Mouse (Mus musculus) limb, embryonic 14.5 days (tissue): Measurements from ENCODE around the gene Ccdc92b. TPM values are rescaled to one million over a fixed set of nuclear protein-coding genes. Genes with fewer than 3 reads are reported as not detected.

Experiments
- ATAC-seq: fragments of 200-750 bp; cut with Nextera tagmentation; 2 replicates; pipeline ENCODE4 v1.8.0; 2017; ENCODE audit warnings: low read depth, moderate number of reproducible peaks, moderate TSS enrichment; ENCODE audit not compliant: low FRiP score
- DNase-seq: peaks from one replicate; pipeline ENCODE4 v3.0.0-alpha.2; 2015; ENCODE audit warnings: low spot score
- H3K27ac ChIP-seq: fragments of 300-500 bp; sonication (generic); replicated peaks from 2 replicates; pipeline ENCODE4 v1.5.1; 2014; ENCODE audit warnings: low read depth, mild to moderate bottlenecking, low read length, moderate library complexity, mixed read lengths
- H3K27me3 ChIP-seq: fragments of 300-500 bp; sonication (generic); 2 replicates; pipeline ENCODE4 v1.6.1; 2014; ENCODE audit warnings: low read length, mixed read lengths; ENCODE audit not compliant: control insufficient read depth, insufficient read depth
- H3K36me3 ChIP-seq: fragments of 300-500 bp; sonication (generic); 2 replicates; pipeline ENCODE4 v1.6.1; 2014; ENCODE audit warnings: mild to moderate bottlenecking, low read length, moderate library complexity, mixed read lengths; ENCODE audit not compliant: control insufficient read depth, insufficient read depth
- H3K4me1 ChIP-seq: fragments of 300-500 bp; sonication (generic); 2 replicates; pipeline ENCODE4 v1.6.1; 2014; ENCODE audit warnings: antibody characterized with exemption, low read length, mixed read lengths; ENCODE audit not compliant: control insufficient read depth, insufficient read depth
- H3K4me2 ChIP-seq: fragments of 300-500 bp; sonication (generic); replicated peaks from 2 replicates; pipeline ENCODE4 v1.6.1; 2014; ENCODE audit warnings: low read depth, mild to moderate bottlenecking, low read length, moderate library complexity; ENCODE audit not compliant: severe bottlenecking
- H3K4me3 ChIP-seq: fragments of 300-500 bp; sonication (generic); replicated peaks from 2 replicates; pipeline ENCODE4 v1.5.1; 2014; ENCODE audit warnings: low read length
- H3K9ac ChIP-seq: fragments of 300-500 bp; sonication (generic); 2 replicates; pipeline ENCODE4 v1.6.1; 2014; ENCODE audit warnings: mild to moderate bottlenecking, low read depth, low read length, moderate library complexity; ENCODE audit not compliant: severe bottlenecking
- H3K9me3 ChIP-seq: fragments of 300-500 bp; sonication (generic); 2 replicates; pipeline ENCODE4 v1.6.1; 2016; ENCODE audit warnings: low read length; ENCODE audit not compliant: control insufficient read depth
- POLR2A ChIP-seq: fragments of 200-500 bp; IDR thresholded peaks from 2 replicates; pipeline ENCODE4 v1.8.0; 2012; ENCODE audit warnings: inconsistent platforms, mild to moderate bottlenecking, moderate library complexity, borderline replicate concordance; ENCODE audit not compliant: insufficient read depth, insufficient read length; ENCODE audit errors: extremely low read depth
- whole genome bisulfite sequencing: fragments of 180-500 bp; shearing (Covaris S2); extraction: QIAGEN DNeasy Blood & Tissue Kit; methylation state at CpG from one replicate; pipeline ENCODE4 v1.1.7; 2014; 5-methylcytosine and 5-hydroxymethylcytosine counted together
- polyA plus RNA-seq, 2 experiments: library from polyadenylated mRNA; depleted of rRNA in 1 of 2; stranded (reverse) in 1 of 2; unstranded in 1 of 2; fragments of >200 nt; fragmentation: Nextera tagmentation in 1 of 2; extraction: Ambion mirVana in 1 of 2; gene quantifications; 2 replicates each; pipeline versions ENCODE4 v1.2.1 to v1.2.3; 2012 to 2014

Ccdc92b gene
- polyA plus RNA-seq, 2 experiments: 0.36 to 0.50 TPM

GRCm38 (mm10) chr11:74668971-74669370 is 49.6 kb downstream of the Ccdc92b start:
- TF ChIP-seq POLR2A: no peak
- Histone ChIP-seq H3K9ac (no peak overlapping the region), H3K4me3 (no peak overlapping the region), H3K36me3 (peaks cover 63% of the 10 kb centered on the region), H3K4me2 (no peak overlapping the region), H3K27ac (no peak overlapping the region), H3K4me1 (no peaks in the 10 kb centered on the region), H3K9me3 (no peaks in the 10 kb centered on the region), H3K27me3 (no peaks in the 10 kb centered on the region)
- WGBS: 90% methylated on average over 2 of the region's 2 CpGs
- DNase-seq: no peak
- no peak for ATAC-seq

GRCm38 (mm10) chr11:74670151-74670550 is 50.7 kb downstream of the Ccdc92b start:
- no peaks in the 10 kb centered on the region for H3K9me3 ChIP-seq
- TF ChIP-seq POLR2A: no peak

GRCm38 (mm10) chr11:74671013-74671412 is 51.6 kb downstream of the Ccdc92b start:
- Histone ChIP-seq H3K9ac (no peak overlapping the region), H3K4me2 (no peak overlapping the region), H3K4me3 (no peak overlapping the region), H3K36me3 (peaks cover 61% of the 10 kb centered on the region), H3K4me1 (no peaks in the 10 kb centered on the region), H3K9me3 (no peaks in the 10 kb centered on the region), H3K27me3 (no peaks in the 10 kb centered on the region), H3K27ac (no peak overlapping the region)
- 89% methylated on average over 1 of the region's 1 CpGs for WGBS
- ATAC-seq: no peak
- no peak for DNase-seq
- no peak for TF ChIP-seq POLR2A

More at GRCm38 (mm10) chr11:74670151-74670550, 50.7 kb downstream of the Ccdc92b start:
- Histone ChIP-seq H3K36me3 (peaks cover 63% of the 10 kb centered on the region), H3K27ac (no peak overlapping the region), H3K27me3 (no peaks in the 10 kb centered on the region), H3K4me3 (no peak overlapping the region), H3K4me2 (no peak overlapping the region), H3K9ac (no peak overlapping the region), H3K4me1 (no peaks in the 10 kb centered on the region)
- DNase-seq (no peak), ATAC-seq (no peak)

GRCm38 (mm10) chr11:74671839-74672238 is 52.4 kb downstream of the Ccdc92b start:
- Histone ChIP-seq H3K4me3 (no peak overlapping the region), H3K36me3 (peaks cover 59% of the 10 kb centered on the region), H3K27me3 (no peaks in the 10 kb centered on the region), H3K4me2 (no peak overlapping the region), H3K9me3 (no peaks in the 10 kb centered on the region), H3K4me1 (no peaks in the 10 kb centered on the region), H3K27ac (no peak overlapping the region), H3K9ac (no peak overlapping the region)
- TF ChIP-seq POLR2A: no peak
- WGBS: 81% methylated on average over 5 of the region's 5 CpGs
- DNase-seq (no peak), ATAC-seq (no peak)

GRCm38 (mm10) chr11:74672901-74673513 is 53.6 kb downstream of the Ccdc92b start:
- Histone ChIP-seq H3K27ac (no peak overlapping the region), H3K4me1 (no peaks in the 10 kb centered on the region), H3K9ac (no peak overlapping the region), H3K4me2 (no peak overlapping the region), H3K4me3 (no peak overlapping the region), H3K27me3 (no peaks in the 10 kb centered on the region), H3K36me3 (peaks cover 59% of the 10 kb centered on the region), H3K9me3 (no peaks in the 10 kb centered on the region)
- peak; percentile 13 for DNase-seq
- ATAC-seq: no peak
- WGBS: 79% methylated on average over 6 of the region's 6 CpGs
- TF ChIP-seq POLR2A: no peak

- no peak for TF ChIP-seq POLR2A
- Histone ChIP-seq H3K9me3 (no peaks in the 10 kb centered on the region), H3K27ac (no peak overlapping the region), H3K4me3 (no peak overlapping the region), H3K4me1 (no peaks in the 10 kb centered on the region), H3K36me3 (peaks cover 62% of the 10 kb centered on the region), H3K4me2 (no peak overlapping the region), H3K9ac (no peak overlapping the region), H3K27me3 (no peaks in the 10 kb centered on the region)
- ATAC-seq (no peak), DNase-seq (no peak)
- WGBS: 85% methylated on average over 1 of the region's 1 CpGs
Observed at GRCm38 (mm10) chr11:74673561-74673960, 54.2 kb downstream of the Ccdc92b start.
